ENCODE assay signal across 22 mouse cellular contexts in genomic region chrX:103384528-103384927, GRCm38 (mm10). TPM values are rescaled to one million over a fixed set of nuclear protein-coding genes. Genes with fewer than 3 reads are reported as not detected.
DNase-seq lines count a peak whose midpoint lies in the region; ATAC-seq and TF ChIP-seq lines count a peak whose summit lies in the region.
"Had no signal": no experiment of that assay in that cellular context is flagged by ENCODE, and none has a peak within 500 bp of the region (broad histone marks: within the 10 kb centered on the region; RNA-seq: fewer than 3 reads in every experiment).

No protein-coding gene starts in this region.

- no peak overlapping the region for H3K4me3 ChIP-seq in kidney, postnatal 0 days (replicated peaks; ENCODE audit: low read depth, low read length)
- H3K4me3 ChIP-seq: kidney, embryonic 15.5 days; liver, embryonic 13.5 days; myocyte had no signal

- no peak overlapping the region for H3K27ac ChIP-seq in kidney, postnatal 0 days
- H3K27ac ChIP-seq: kidney, embryonic 15.5 days; liver, embryonic 13.5 days had no signal

- peak; percentile 1 for DNase-seq in embryo, embryonic 11 days
- DNase-seq in embryo, embryonic 10.5 days (ENCODE audit: low spot score): no peak
- no peak for DNase-seq in kidney, postnatal 0 days (ENCODE audit: low spot score)
- DNase-seq in kidney, adult 9 months: no peak
- peak; percentile 17 for DNase-seq in A20 (ENCODE audit: low read depth, low spot score)
- DNase-seq in adipocyte (ENCODE audit: low spot score): peak; percentile 4
- DNase-seq in spleen, postnatal 14 days (ENCODE audit: low spot score in 2 of 2): no peak
- no peak for DNase-seq in heart, adult 11 months
- DNase-seq: B cell, adult 2 months; liver, embryonic 13.5 days; lung, postnatal 14 days; right cerebral cortex, adult 18-20 months; spleen, adult 18-20 months; thymus, postnatal 25 days had no signal

- TF ChIP-seq CTCF in kidney, postnatal 0 days (IDR thresholded peaks at IDR 0.05; ENCODE audit: low read depth): peak; percentile 49

- H3K9me3 ChIP-seq in kidney, postnatal 0 days (replicated peaks; ENCODE audit: low read length): no peaks in the 10 kb centered on the region
- H3K9me3 ChIP-seq: G1E; kidney, embryonic 15.5 days; liver, embryonic 13.5 days had no signal

- no peak overlapping the region for H3K4me2 ChIP-seq in kidney, postnatal 0 days (ENCODE audit: low read length)
- H3K4me2 ChIP-seq: kidney, embryonic 15.5 days; liver, embryonic 13.5 days had no signal

- 70% methylated on average over 3 of the region's 3 CpGs for WGBS in kidney, postnatal 0 days

- no peaks in the 10 kb centered on the region for H3K4me1 ChIP-seq in kidney, postnatal 0 days (replicated peaks; ENCODE audit: insufficient read depth, low read length)
- H3K4me1 ChIP-seq: kidney, embryonic 15.5 days; liver, embryonic 13.5 days had no signal

- no peaks in the 10 kb centered on the region for H3K27me3 ChIP-seq in kidney, postnatal 0 days (ENCODE audit: insufficient read depth, low read length)

- no peak overlapping the region for H3K9ac ChIP-seq in kidney, postnatal 0 days (ENCODE audit: low read depth, low read length)
- H3K9ac ChIP-seq: kidney, embryonic 15.5 days; liver, embryonic 13.5 days had no signal

- H3K36me3 ChIP-seq in kidney, postnatal 0 days (ENCODE audit: insufficient read depth, low read length): no peaks in the 10 kb centered on the region
- H3K36me3 ChIP-seq: G1E; kidney, embryonic 15.5 days; liver, embryonic 13.5 days had no signal

- no peak for ATAC-seq in kidney, postnatal 0 days (replicated peaks; ENCODE audit: low FRiP score, low read depth)
- ATAC-seq: hindbrain, embryonic 16.5 days had no signal

RNA-seq across cellular contexts. Expression of gene Chic1, which starts 28.3 kb away (rescaled TPM):
- 1.6 and 2.0 TPM in 2 replicates for polyA plus RNA-seq in kidney, postnatal 0 days (2015; fragmentation: Nextera tagmentation; extraction: Ambion mirVana)
- polyA plus RNA-seq: G1E had no signal

RNA-seq across cellular contexts. Expression of gene Tsx, which starts 29.7 kb away (rescaled TPM):
- polyA plus RNA-seq in kidney, postnatal 0 days (2015; fragmentation: Nextera tagmentation; extraction: Ambion mirVana): 0.28 and 0.34 TPM in 2 replicates
- polyA plus RNA-seq: G1E; heart, embryonic 16.5 days; liver, embryonic 13.5 days; myocyte had no signal

RNA-seq across cellular contexts. Expression of gene Gm26992, which starts 37.3 kb away (rescaled TPM):
- not detected in 2 replicates for polyA plus RNA-seq in kidney, postnatal 0 days (2015; fragmentation: Nextera tagmentation; extraction: Ambion mirVana)
- polyA plus RNA-seq: embryonic facial prominence, embryonic 14.5 days; forebrain, embryonic 11.5 days; G1E; heart, embryonic 16.5 days; hindbrain, embryonic 16.5 days; kidney, embryonic 15.5 days; liver, embryonic 13.5 days; myocyte; stomach, embryonic 16.5 days had no signal

Comparison
In these comparisons a context has a peak if more than half of its experiments do, and no peak if none do; other contexts are left out.
1. DNase-seq: peak in embryo, embryonic 11 days (single experiment), A20 (single experiment) and adipocyte (single experiment); none in embryo, embryonic 10.5 days (single experiment), kidney, postnatal 0 days (single experiment), kidney, adult 9 months (single experiment), spleen, postnatal 14 days (0 of 2) and heart, adult 11 months (single experiment).